Mouse (Mus musculus): Measurements from ENCODE around the gene AI481877.
A peak's percentile ranks its signal among the peaks of the same experiment; 100 is the strongest.
"Not testable (repeated sequence)": the region's sequence is repeated elsewhere in the genome, so short reads cannot be mapped to it uniquely, and the experiment has no call there.

The AI481877 gene

DNA sequence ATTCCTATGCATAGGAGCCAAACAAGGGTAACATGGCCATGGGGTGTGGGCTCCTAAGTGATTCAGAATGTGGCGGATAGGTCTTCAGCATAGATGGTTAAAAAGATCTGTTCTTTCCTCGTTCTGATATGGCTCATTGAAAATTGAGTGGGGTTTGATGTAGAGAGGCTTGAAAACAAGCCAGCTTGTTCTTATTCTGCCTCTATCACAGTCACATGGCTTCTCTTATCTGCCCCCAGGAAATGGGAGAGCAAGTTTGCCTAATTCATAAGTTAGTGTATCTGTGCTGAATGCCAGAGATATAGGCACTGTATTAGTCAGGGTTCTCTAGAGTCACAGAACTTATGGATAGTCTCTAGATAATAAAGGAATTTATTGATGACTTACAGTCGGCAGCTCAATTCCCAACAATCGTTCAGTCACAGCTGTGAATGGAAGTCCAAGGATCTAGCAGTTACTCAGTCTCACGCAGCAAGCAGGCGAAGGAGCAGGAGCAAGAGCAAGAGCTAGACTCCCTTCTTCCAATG, at the start of gene AI481877:
TSS of gene AI481877 (minus strand) at position 477 of the 527 bp plus-strand sequence.
- DNase-seq (ENCODE audit: inconsistent ontology term), result not testable (repeated sequence)

DNA sequence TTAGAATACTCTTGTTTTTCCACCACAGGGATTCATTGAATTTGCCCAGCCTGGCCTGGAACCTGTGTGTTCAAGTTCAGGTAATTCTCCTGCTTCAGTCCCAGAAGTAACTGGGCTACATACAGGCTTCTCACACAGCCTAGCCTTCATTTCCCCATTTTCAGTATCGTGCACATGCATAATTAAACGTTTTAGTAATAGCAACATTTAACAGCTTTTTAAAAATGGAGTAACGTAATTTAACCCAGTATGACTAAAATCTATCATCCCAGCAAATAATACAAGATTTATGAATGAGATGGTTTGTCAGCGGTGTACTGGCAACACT, 49.7 kb upstream of the AI481877 start:
- no peak for DNase-seq (ENCODE audit: inconsistent ontology term)

DNA sequence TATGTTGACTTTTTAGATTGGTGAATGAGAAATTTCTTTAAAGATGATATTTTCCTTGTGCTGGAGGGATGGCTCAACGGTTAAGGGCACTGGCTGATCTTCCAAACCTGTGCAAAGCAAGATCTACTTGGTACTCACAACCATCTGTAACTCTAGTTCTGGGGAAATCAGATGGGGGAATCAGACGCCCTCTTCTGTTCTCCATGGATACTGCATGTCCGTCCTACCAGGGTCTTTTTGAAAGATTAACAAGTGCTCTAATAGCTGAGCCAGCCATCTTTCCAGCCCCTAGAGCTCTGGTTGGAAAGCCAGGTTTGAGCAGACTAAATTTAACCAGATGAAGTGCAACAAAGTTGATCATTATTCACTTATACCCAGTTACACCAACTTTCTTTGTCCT, 48.5 kb upstream of the AI481877 start:
- no peak for DNase-seq (ENCODE audit: inconsistent ontology term)

DNA sequence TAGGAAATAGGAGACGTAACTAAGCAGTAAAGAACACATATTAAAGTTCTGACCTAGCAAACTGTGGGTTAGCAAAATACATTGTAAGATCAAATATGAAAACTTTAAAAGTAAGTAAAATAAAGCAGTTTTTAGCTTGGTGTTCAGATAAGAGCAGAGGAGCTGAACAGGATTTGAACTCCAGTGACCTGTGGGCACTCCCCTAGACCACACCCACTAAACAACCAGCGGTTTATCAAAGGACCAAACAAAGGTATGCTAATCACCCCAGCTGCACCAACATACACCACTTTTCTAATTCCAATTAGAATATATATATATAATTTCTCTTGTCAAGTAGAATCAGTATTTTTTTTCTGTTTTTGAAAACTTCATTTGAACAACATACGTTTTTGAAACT, 46.9 kb upstream of the AI481877 start:
- DNase-seq (ENCODE audit: inconsistent ontology term), result no peak

DNA sequence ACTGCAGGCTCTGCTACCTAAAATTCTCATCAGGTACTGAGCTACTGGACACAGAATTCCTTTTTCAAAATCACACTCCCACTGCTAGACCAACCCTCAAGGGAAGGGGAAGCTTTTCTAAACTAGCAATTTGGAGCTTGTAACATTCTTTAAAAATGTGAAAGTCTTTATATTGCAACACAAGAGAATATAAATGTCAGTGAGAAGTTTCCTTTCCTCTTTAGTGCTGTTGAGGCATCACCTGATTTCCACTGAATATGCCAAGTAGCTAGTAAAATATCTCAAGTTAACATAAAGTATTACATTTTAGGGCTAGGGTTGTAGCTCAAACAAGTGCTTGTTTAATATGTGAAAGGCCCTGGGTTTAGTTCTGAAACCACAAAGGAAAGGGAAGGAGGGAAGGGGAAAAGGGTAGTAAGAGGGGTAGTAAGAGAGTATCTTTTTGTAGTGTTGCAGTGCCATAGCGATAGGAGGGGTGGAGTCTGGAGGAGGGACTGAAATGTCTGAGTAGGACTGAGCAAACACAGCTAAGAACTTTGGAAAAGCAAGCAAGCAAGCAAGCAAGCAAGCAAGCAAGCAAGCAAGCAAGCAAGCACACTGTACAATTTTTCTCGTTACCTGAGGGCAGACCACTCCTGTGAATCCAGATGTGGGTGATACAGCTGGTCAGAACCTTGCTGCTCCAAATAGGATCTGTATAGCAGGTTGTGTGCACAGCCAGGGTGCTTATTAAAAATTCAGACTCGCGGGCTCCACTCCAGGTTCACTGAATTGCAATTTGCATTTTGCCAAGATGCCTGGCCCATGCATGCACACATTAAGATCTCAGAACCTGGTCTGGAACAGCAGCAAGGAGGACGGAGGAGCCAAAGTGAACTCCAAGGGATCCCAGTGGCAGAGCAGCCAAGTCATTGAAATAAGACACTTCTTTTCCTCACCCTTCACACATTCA, 42.8 kb upstream of the AI481877 start:
- no peak for DNase-seq (ENCODE audit: inconsistent ontology term)

DNA sequence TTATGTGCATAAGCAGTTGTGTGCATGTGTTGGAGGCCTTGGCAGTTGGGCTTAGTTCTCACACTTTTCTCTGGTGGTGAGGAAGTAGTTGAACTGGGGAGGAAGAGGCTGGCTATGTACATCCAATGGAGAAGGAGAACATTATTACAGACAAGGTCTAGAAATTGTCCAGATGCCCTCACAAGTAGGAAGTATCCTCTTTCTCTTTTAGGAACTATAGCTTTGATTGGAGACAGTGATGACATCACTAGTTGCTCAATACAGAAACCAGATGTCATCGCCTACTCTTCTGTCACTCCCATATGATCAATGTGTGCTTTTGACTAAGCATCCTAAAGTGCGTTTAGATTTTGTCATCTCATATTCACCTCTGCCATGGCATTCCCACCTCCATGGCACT, 38.8 kb upstream of the AI481877 start:
- DNase-seq (ENCODE audit: inconsistent ontology term), result no peak

DNA sequence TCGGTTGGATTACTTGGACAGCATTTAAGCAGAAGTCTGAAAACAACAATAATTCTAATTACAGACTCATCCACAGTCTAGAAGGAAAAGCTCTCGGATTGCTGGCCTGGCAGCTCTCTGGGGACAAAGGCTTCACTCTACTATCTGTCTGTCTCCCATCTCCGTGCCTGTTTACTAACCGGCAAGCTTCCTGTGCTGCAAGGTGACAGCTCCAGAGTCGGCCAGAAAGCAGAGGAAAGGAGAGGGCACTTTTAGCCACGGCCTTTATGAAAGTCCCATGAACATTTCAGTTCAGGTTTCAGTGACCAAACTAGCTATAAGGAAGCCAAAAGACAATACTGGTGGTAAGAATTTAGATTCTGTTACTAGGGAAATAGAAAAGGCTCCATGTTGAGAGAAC, 37.1 kb upstream of the AI481877 start:
- DNase-seq (ENCODE audit: inconsistent ontology term), result no peak

DNA sequence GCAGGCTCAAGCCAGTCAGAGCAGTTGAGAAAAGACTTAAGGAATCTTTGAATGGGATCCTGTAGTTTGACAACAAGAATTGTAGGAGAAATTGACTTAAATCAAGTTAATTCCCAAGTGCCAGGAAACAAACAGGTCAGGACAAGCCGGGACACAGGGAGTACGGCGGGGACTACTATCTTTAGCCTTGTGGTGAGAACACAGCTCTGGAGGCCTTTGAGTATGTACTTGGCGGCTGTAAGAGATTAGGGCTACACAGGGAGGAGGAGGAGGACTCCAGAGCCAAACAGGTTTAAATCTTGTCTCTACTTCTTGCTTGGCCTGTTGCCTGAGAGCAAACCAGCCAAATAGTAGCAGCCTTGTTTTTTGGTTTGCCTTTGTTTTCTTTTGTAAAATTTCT, 36.2 kb upstream of the AI481877 start:
- no peak for DNase-seq (ENCODE audit: inconsistent ontology term)

DNA sequence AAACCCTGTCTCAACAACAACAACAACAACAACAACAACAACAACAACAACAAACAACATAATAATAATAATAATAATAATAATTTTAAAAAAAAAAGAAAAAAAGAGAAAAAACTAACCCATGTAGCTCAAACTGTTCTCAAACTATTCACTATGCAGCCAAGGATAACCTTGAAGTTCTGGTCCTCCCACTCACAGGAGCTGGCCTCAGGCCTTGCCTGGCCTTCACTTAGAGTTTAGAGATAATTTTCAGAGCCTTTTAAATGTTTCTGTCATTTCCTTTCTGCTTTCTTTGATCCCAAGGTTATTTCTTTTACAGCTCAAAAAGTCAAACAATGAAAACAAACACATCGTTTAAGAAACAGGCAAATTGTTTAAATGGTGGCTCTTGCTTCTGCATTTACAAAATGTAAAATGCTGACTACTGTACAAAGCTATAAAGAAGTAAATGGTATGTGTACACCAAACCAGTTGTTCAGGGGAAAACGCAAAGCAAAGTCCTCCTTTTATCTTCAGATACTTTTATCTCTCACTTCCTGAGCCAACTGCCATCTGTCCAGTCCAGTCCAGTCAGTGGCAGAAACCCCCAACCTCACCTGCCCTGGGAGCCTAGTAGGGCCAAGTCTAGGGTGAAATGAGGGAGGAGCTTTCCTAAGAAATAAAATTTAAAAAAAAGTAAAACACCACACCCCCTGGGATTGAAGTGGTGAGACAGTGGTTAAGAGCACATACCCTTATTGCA, 34.6 kb upstream of the AI481877 start:
- DNase-seq (ENCODE audit: inconsistent ontology term), result no peak

DNA sequence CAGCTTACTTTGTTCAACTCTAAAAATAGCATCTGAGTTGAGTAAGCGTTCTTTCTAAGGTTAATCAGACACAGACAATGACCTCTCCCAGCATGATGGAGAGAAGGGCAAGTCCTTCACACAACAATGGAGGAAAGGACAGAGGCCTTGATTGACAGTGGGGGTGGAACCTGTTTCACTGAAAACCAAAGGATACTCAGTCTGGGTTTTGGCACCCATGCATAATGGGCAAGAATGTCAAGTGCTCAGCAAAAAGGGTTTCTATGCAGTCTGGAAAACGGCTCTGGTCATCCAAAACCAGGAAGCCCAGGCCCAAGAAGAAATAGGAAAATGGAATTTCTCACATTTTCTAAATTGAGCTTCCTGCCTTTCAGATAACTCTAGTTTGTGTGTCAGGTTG, 33.8 kb upstream of the AI481877 start:
- peak; percentile 62 for DNase-seq (ENCODE audit: inconsistent ontology term)

DNA sequence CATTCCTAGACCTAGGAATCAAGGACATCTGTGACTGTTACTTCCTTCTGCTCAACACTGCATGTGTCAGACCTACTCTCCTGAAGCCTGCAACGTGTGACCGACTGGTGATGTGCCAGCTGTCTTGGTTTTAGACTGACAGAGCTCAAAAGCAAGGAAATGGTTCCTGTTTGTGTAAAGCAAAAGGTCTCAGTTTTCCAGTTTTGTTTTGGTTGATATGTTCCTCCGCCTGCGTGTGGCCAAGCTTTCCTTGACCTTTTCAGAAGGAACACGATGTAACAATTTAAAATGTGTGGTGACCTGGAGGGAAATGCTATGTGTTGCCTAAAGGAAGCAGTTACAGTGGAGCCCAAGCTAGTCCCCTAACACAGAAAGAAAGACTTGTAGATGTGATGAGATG, 31.2 kb upstream of the AI481877 start:
- no peak for DNase-seq (ENCODE audit: inconsistent ontology term)

DNA sequence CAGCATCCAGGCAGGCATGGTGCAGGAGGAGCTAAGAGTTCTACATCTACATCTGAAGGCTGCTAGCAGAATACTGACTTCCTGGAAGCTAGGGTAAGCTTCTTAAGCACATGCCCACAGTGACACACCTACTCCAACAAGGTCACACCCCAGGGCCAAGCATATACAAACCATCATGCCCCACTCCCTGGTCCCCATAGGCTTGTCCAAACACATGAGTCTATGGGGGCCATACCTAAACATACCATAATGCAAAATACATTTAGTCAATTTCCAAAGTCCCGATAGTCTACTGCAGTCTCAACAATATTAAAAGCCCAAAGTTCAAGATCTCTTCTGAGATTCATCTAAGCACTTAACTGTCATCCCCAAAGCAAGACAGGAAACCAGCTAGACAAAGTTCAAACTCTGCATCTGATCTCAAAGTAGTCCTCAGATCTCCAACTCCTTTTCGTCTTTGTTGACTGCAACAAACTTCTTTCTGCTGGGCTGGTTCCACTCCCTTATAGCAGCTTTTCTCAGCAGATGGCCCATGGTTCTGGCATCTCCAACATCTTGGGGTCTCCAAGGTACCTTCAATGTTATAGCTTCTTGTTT, 28.6 kb upstream of the AI481877 start:
- no peak for DNase-seq (ENCODE audit: inconsistent ontology term)

DNA sequence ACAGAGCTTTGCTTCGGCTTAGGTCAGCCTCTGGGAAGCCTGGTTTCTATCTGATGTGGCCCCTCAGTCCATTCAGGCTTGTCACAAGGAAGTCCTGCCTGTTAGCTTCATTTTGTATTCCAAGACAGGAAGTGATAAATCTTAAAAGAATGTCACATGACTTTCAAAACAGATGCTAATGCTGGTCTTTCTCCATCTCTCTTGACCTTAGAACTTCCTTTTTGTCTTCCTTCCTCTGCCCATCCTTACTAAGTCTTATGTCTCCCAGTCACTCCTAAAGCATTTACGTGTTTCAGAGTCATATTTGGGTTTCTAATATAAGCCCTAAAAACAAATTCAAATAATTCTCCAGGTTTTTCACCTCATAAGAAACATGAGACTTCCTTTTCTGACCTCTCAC, 25.3 kb upstream of the AI481877 start:
- peak; percentile 17 for DNase-seq (ENCODE audit: inconsistent ontology term)

DNA sequence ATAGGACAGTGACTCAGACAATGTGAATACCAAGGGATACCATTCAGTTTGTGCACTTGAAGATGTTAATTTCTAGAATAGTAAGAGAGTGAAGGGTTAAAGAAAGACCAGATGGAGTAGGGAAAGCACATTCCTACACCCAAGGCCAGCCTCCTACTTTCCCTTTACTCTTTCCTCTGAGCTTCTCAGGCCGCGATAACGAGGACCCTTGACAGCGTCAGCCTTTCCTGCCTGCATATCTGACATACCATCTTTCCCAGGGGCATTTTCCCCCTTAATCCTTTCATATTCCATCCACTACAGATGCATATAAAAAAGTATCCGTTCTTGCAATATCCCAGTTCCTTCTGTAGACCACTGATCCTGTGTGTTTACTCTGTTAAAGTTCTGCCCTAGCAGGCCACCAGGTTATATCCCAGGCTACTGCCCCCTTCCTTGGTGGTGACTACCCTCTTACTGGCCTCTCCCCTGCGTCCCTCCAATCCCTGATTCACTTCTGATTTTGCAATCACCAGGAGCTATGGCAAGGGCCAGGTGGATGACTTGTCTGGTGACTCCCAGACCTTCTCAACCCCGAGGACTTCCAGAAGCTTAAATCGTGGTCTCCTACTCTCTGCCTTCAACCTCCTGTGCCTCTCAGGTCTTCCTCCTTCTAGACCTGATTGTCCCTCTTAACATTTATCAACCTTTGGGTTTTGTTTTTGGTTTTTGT, 22.3 kb upstream of the AI481877 start:
- DNase-seq (ENCODE audit: inconsistent ontology term), result peak; percentile 39

DNA sequence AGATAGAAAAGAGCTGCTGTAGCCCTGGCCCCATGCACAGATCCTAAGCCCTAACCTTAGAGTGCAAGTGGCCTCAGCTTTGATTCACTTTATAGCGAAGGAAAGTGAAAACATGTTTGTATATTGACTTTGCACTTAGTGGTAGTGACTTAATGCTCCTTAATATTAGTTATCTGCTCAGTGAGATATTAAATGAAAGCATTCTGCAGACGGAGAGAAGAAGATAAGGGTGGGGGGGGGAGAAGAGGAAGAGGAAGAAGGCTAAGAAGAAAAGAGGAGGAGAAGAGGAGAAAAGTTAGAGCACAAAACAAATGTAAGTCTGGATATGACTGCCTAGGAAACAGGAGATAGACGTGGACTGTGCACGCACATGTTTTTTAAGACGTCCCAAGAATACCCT, 21.5 kb upstream of the AI481877 start:
- no peak for DNase-seq (ENCODE audit: inconsistent ontology term)

DNA sequence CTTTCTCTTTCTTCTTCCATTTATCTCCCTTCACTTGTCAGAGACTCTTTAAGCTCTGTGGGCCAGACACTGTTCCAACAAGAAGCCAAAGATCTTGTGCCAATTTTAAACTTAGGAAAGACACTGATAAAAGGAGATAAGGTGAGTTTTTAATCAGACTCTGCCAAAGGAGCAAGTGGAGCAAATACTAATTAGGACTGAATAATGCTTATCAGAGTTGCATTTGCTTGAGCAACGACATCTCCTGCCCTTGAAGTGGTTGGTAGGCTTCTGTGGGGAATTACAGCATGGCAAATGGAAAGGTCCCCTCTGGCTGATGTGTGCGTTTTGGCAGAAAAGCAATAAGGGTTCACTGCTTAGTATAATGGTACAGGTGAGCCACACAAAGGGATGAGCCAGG, 18.9 kb upstream of the AI481877 start:
- no peak for DNase-seq (ENCODE audit: inconsistent ontology term)

DNA sequence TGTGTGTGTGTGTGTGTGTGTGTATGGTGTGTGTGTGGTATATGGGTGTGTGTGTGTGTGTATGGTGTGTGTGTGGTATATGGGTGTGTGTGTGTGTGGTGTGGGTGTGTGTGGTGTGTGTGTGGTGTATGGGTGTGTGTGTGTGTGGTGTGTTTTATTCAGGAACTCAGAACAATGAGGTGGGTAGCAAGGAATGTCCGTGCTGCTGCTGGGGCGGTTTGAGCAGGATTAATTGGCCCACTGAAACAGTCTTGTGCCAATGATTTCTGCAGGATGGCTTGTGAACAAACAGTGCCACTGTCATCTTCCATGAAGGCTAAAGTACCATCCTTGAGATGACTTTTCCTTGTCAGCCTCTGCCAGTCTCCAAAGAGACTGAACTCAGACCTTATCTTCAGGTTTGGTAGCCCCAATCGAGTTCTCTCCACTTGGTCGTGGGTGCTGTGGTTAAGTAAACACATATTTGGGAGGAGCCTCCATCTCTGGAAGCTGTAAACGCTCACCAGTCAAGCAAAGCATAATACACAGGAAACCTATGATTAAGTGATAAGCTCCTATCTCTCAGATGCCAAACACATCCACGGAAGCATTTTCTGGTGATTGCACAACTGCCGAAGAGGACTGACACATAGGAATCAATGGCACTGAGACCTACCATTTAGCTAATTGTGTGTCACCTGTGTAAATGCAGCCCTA, 18.3 kb upstream of the AI481877 start:
- peak; percentile 31 for DNase-seq (ENCODE audit: inconsistent ontology term)

DNA sequence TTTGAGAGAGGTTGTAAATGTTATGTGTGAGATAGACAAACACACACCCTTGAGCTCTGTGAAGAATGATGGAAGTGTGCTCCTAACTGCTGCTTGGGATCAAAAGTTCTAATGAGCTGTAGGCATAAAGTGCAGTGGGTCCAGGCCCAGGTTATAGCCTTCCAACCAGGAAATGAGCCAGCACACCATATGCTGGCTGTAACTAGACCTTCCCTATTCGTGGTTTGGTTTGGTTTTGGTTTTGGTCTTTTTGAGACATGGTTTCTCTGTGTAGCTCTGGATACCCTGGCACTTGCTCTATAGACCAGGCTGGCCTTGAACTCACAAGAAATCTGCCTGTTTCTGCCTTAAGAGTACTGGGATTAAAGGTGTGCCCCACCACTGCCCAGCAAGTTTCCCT, 13.2 kb upstream of the AI481877 start:
- DNase-seq (ENCODE audit: inconsistent ontology term), result no peak

DNA sequence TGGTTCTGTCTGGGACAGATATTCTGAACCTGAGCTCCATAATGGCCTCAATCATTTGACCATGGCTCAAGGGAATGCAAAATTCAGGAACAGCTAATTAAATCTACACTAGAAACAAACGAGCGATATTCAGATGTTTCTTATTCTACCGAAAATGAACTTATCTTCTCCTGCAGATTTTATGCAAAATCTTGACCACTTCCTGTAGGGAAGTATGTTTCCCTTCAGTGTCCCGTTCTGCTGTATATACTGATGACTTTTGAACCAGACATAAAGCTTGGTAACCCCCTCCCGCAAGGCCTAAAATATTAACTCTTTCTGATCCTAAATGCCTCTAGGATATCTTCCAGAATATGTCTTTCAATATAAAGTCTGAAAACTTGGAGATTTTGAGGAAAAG, 12.1 kb upstream of the AI481877 start:
- no peak for DNase-seq (ENCODE audit: inconsistent ontology term)

DNA sequence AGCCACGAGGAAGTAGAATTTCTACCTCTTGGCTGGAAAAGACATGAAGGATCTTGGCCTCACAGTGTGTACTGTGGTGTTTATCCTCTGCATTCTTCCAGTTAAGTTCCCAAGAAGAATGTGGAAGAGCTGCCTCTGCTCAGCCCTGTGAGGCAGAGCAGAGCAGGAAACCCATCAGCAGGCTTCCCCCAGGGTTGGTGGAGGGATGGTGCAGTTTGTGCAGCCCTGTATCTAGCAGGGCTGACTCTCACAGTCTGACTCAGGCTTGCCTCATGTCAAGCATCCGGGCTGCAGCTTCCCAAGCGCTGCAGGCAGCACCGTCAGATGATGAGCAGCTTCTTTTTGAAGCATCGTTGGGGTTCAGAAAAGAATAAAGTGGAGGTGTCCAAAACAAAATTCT, 10.3 kb upstream of the AI481877 start:
- peak; percentile 25 for DNase-seq (ENCODE audit: inconsistent ontology term)

DNA sequence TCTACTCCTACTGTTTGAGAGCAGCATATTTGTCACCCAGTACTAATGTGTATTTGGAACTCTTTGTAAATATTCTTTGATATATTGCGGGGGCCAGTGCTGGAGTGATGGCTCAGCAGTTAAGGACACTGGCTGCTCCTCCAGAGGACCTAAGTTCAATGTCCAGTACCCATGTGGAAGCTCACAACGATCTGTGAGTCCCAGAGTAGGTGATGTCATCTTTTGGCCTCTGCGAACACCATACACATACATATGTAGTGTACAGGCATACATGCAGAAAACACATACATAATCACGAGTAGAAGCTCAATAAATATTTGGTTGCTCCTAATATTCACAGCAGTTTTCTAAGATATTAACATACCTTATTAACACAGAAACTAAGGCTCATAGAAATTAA, 9.8 kb downstream of the AI481877 start:
- DNase-seq (ENCODE audit: inconsistent ontology term), result no peak
